Mouse (Mus musculus) bone marrow macrophage, adult 2 months (primary cell): ENCODE results near the gene Ier3. TPM values are rescaled to one million over a fixed set of nuclear protein-coding genes. Genes with fewer than 3 reads are reported as not detected.
A peak's percentile ranks its signal among the peaks of the same experiment; 100 is the strongest.

Experiments used
- H3K27ac ChIP-seq: 2 replicates; pipeline ENCODE4 v1.5.1; 2012; ENCODE audit warnings: low read depth, low read length; ENCODE audit not compliant: insufficient read depth
- H3K4me1 ChIP-seq: 2 replicates; pipeline ENCODE4 v1.6.1; 2012; ENCODE audit warnings: low read length; ENCODE audit not compliant: control insufficient read depth, insufficient read depth
- H3K4me3 ChIP-seq: 2 replicates; pipeline ENCODE4 v1.5.1; 2012; ENCODE audit warnings: mild to moderate bottlenecking, low read length, moderate library complexity; ENCODE audit not compliant: insufficient read depth
- CTCF ChIP-seq: IDR thresholded peaks from 2 replicates; pipeline ENCODE4 v1.5.1; 2012; ENCODE audit warnings: low read depth, mild to moderate bottlenecking, low read length, moderate library complexity
- POLR2A ChIP-seq: IDR thresholded peaks from 2 replicates; pipeline ENCODE4 v1.6.1; 2012; ENCODE audit warnings: mild to moderate bottlenecking, low read depth, low read length, borderline replicate concordance
- polyA plus RNA-seq: library from polyadenylated mRNA; stranded (reverse); fragments of >200 nt; gene quantifications from 2 replicates; pipeline ENCODE4 v1.2.4, GENCODE M21; 2012; ENCODE audit not compliant: missing spikeins, insufficient read depth, insufficient read length

Gene Ier3
- polyA plus RNA-seq, 1 experiment = 46.7 TPM

DNA sequence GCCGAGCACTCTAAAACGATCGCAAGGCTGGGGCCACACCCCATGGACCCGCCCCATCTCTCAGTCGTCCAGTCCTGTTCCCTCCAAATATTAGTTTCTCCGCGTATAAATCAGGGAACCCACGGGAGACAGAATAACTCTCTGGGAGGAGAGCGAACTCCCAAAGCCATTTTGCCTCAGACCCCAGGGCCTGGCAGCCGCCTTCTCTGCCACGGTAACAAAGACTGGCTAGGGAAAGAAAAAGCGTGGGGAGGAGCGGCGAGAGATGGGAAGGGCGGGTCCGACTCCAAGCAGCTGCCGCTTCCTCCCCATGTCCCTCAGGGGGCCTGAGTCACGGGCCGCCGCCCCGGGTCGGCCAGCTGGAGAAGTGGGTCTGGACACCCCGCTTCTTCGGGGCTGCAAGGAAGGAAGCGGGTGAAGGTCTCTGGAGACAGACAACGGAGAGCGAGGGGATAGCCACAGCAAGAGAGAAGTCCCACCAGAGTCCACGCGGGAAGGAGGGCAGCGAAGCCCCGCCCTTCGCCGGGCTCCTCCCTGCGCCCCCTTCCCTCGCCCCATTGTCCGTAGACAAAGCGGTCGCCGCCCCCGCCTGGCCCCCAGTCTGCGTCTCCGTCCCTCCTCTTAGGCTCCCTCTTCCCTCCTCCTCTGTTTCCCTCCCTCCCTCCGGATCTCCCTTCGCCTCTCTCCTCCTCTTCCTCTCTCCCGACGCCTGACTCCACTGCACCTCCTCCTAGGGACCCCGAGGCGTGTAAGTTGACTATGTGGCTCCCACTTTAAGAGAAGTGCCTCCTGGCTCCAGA is 44.2 kb downstream of the Ier3 start, which contains the start of gene Ppp1r18:
TSS of gene Ppp1r18 (plus strand) at position 113 of the 800 bp plus-strand sequence.
- H3K4me3 ChIP-seq = peak within 1 kb of the TSS; percentile 98
- TF ChIP-seq POLR2A (no peak), CTCF (no peak)
- peak within 1 kb of the TSS; percentile 96 for H3K27ac ChIP-seq
- H3K4me1 ChIP-seq = peaks cover 13% of the 10 kb centered on the region

DNA sequence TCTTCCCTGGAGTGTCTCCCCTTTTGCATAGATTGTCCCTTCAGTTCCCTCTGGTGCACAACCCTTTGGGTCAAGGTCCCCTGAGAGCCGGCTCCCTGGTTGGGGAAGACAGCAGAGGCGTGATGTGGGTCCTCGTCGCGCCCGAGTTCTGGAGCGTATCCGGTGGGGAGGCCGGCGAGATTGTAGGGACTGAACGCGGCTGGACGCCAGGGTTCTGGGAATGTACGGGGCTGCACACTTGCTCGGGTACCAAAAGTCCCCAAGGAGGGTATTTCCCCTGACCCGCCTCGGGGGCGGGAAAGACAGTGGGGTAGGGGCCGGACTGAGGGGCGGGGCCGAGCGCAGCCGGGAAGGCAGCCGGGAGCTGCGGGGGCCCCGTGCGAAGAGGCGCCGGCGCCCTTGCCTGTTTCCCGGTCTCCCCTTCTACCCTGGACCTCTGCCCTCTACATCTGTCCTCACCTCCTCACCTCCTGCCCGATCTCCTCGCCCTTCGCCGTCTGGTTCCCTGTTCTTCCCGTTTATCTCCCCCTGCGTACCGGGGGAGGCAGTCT is 44.9 kb downstream of the Ier3 start:
- Histone ChIP-seq H3K4me1 (peaks cover 15% of the 10 kb centered on the region), H3K27ac (peak overlapping the region; percentile 96), H3K4me3 (peak overlapping the region; percentile 98)
- TF ChIP-seq POLR2A (no peak), CTCF (no peak)

DNA sequence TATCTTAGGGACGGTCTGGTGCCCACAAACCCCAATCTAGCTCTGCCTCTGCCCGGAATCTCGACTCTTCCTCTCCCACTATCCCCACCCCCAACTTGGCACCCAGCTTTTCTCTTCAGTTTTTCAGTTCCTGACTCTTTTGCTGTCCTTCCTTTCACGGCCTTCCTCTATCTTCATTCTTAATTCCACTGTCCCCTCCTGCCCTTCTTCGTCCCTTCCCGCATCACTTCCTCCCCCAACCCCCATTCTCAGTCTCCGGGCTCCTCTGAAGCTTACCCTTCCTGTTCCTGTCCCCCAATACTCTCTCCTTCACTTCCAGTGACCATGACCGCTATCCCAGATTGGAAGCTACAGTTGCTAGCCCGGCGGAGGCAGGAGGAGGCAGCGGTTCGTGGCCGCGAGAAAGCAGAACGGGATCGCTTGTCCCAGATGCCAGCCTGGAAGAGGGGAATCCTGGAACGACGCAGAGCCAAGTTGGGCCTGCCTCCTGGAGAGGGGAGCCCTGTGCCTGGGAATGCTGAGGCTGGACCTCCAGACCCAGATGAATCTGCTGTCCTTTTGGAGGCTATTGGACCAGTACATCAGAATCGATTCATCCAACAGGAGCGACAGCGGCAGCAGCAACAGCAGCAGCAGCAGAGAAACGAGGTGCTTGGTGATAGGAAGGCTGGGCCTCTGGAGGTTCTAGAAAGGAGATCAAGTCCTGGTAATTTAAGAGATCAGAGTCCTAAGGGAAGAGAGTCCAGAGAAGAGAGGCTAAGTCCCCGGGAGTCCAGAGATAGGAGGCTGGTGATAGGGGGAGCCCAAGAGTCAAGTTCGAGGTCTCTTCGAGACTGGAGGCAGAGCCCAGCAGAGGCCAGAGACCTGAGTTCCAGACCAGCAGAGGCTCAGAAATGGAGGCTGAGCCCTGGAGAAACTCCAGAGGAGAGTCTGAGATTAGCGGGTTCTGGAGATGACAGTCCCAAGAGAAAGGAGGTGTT is 45.7 kb downstream of the Ier3 start:
- no peak; the same call in 1 of the 2 replicates for TF ChIP-seq CTCF
- TF ChIP-seq POLR2A = no peak
- H3K27ac ChIP-seq = peak overlapping the region; percentile 96
- H3K4me3 ChIP-seq = peak overlapping the region; percentile 98
- H3K4me1 ChIP-seq = peaks cover 16% of the 10 kb centered on the region

DNA sequence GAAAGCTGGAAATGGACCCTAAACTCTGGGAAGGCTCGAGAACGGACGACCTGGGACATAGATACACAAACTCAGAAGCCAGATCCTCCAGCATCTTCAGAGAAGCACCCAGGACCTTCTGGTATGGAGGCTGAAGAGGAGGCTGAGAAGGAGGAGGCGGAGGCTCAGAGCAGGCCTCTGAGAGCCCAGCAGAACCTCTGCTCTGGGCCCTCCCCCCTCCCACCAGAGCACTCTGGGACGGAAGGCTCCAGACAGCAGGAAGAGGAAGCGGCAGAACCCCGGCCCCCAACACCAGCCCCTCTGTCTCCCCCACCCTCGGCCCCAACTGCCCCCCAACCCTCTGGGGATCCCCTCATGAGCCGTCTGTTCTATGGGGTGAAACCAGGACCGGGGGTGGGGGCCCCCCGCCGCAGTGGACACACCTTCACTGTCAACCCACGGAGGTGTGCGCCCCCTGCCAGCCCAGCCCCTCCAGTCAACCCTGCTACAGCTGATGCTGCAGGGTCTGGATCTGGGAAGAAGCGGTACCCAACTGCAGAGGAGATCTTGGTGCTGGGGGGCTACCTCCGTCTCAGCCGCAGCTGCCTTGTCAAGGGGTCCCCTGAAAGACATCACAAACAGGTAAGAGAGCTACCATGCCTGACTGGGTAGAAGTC is 46.8 kb downstream of the Ier3 start:
- peak overlapping the region; percentile 99 for H3K27ac ChIP-seq
- peaks cover 21% of the 10 kb centered on the region for H3K4me1 ChIP-seq
- TF ChIP-seq POLR2A = no peak
- no peak for TF ChIP-seq CTCF
- peak overlapping the region; percentile 98 for H3K4me3 ChIP-seq

DNA sequence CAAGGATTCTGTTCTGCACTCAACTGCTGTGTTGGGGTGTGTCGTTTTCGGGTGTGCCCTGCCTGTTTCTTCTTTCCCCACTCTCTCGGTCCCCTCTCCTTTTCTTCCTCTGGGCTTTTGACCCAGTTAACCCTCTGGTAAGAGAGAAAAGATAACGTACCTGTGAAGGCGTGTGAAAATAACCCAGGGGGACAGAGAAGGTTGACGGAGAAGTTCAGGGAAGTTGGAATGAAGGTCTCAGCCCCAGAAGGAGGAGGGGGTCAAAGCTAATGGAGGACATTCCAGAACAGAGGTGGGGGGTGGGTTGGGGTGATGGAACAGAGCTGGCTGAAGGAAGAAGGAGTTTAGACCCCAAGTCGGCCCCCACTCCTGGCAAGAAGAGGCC is 47.5 kb downstream of the Ier3 start:
- peak overlapping the region; percentile 98 for H3K4me3 ChIP-seq
- H3K27ac ChIP-seq = peak overlapping the region; percentile 99
- TF ChIP-seq CTCF (no peak), POLR2A (no peak)
- peaks cover 23% of the 10 kb centered on the region for H3K4me1 ChIP-seq

DNA sequence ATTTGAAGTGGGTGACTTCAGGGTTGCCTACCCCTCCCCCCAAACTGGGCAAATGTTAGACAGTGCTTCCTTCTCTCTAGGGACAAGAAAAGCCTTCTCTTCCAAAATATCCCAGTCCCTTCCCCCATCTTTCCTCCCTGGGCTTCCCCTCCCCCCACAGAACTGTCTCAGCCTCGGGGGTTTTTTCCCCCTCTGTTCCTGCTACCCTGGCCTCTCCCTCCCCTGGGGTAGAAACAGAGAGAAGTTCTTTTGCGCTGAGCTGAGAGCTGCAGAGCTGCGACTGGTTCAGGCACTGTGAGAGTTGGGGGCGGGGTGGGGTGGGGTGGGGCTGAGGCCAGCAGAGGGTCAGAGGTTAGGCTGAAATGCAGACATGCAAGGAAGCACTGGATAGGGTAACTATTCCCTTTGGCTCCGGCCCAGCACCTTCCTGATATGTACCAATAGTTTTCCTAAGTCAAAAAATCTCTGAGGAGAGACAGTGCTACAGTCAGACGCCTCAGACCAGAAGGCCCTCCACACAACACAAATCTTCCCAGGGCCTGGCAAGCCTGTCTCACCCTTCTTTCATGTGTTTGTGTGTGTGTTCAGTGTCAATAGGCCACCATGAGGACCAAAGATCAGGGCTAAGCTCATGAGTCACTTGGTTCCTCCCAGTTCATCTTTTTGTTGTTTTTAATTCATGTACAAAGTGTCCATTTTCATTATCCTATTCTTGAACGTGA is 48.0 kb downstream of the Ier3 start:
- Histone ChIP-seq H3K4me3 (peak overlapping the region; percentile 98), H3K27ac (peak overlapping the region; percentile 99), H3K4me1 (peaks cover 21% of the 10 kb centered on the region)
- TF ChIP-seq POLR2A = no peak

DNA sequence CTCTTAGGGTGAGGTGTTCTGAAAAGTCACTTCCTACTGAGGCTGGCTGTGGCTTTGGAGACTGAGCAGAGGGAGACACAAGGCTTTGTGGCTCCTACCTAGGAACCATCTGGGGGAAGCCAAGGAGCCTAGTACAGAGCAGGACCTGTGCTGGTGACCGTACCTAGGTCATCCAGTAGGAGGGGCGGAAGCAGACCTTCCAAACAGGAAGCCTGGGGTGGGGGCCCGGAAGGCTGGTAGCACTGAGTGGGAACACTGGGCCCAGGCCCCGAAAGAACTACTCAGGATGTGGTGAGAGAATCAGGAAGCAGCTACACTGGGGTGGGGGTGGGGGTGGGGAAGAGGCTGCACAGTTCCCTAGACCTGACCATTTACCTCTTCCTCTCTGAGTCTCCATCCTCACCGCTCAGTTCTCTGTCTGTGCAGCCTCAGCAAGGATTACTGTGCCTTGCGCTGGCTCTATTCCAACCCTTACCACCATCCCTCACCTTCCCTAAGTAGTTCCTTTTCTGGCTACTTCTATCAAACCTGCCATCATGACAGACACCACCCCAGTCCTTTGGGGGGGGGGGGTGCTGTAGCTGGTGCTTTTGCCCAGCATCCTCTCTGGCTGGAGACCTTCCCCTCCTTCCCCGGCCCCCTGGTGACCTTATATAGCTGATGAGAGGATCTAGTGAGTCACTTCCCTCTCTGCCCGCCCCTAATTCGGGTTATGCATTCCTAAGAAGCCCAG is 48.8 kb downstream of the Ier3 start:
- peak overlapping the region; percentile 98 for H3K4me3 ChIP-seq
- 0 out of 2 replicates have a peak, but pooled peaks have one; percentile 7 for TF ChIP-seq CTCF
- TF ChIP-seq POLR2A = no peak
- peaks cover 14% of the 10 kb centered on the region for H3K4me1 ChIP-seq
- H3K27ac ChIP-seq = peak overlapping the region; percentile 99
